Mouse (Mus musculus) MEL (cell line): ENCODE measurements around the gene 4833420G17Rik.

Experiments
- E2F4 ChIP-seq: IDR thresholded peaks from 2 replicates; pipeline ENCODE4 v1.6.1; 2011; ENCODE audit warnings: low read depth, low read length, improper control_type of control experiment, borderline replicate concordance
- HCFC1 ChIP-seq: IDR thresholded peaks from 2 replicates; pipeline ENCODE4 v1.6.1; 2012; ENCODE audit warnings: low read depth, mild to moderate bottlenecking, inconsistent platforms, low read length, improper control_type of control experiment, moderate library complexity
- JUND ChIP-seq: IDR thresholded peaks from 2 replicates; pipeline ENCODE4 v1.6.1; 2011; ENCODE audit warnings: low read depth, mild to moderate bottlenecking, improper control_type of control experiment, low read length
- KAT2A ChIP-seq: conservative IDR thresholded peaks from 2 replicates; pipeline ENCODE4 v1.6.1; 2012; ENCODE audit warnings: low read depth, low read length, improper control_type of control experiment, inconsistent platforms
- NRF1 ChIP-seq: IDR thresholded peaks from 2 replicates; pipeline ENCODE4 v1.6.1; 2014; ENCODE audit warnings: low read depth, mild to moderate bottlenecking, inconsistent platforms, low read length, improper control_type of control experiment, moderate library complexity; ENCODE audit not compliant: poor library complexity, insufficient read depth, severe bottlenecking
- POLR2A ChIP-seq, 2 experiments: IDR thresholded peaks; 2 replicates each; pipeline ENCODE4 v1.6.1; 2011 to 2012; ENCODE audit warnings: low read length in 2 of 2, mild to moderate bottlenecking in 2 of 2, control low read depth in 1 of 2, improper control_type of control experiment in 1 of 2, low read depth in 1 of 2, moderate library complexity in 1 of 2; ENCODE audit not compliant: control insufficient read depth in 1 of 2, insufficient read depth in 1 of 2, poor library complexity in 1 of 2
- SIN3A ChIP-seq: IDR thresholded peaks from 2 replicates; pipeline ENCODE4 v1.6.1; 2012; ENCODE audit warnings: low read length, improper control_type of control experiment, inconsistent platforms

DNA sequence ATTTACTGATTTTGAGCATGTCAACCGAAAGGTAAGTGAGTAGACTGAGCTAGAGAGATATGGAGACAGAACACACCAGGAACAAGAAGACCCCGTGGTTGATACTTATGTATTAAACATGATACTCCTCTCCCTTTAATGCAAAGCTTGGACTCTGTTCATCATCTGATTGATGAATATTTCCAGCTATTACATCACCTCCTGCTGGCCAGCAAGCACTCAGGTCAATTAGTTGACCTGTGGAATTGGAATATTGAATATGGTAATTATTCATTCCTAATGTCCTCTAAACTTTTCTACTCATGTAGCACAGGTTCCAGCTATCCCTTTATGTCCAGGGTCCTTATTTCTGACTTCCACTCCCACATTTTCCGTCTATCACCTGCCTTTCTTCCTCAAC is 44.1 kb upstream of the 4833420G17Rik start:
- no peak for TF ChIP-seq E2F4
- no peak for TF ChIP-seq JUND
- no peak for TF ChIP-seq KAT2A
- TF ChIP-seq HCFC1, result no peak
- TF ChIP-seq POLR2A (IDR thresholded peaks at IDR 0.05; ENCODE audit: control insufficient read depth in 1 of 2, insufficient read depth in 1 of 2, low read depth in 1 of 2, low read length in 2 of 2, poor library complexity in 1 of 2), result no peak
- TF ChIP-seq SIN3A, result no peak
- TF ChIP-seq NRF1, result no peak
